Comparison of ENCODE assay signal across 8 mouse cellular contexts in the genomic region with DNA sequence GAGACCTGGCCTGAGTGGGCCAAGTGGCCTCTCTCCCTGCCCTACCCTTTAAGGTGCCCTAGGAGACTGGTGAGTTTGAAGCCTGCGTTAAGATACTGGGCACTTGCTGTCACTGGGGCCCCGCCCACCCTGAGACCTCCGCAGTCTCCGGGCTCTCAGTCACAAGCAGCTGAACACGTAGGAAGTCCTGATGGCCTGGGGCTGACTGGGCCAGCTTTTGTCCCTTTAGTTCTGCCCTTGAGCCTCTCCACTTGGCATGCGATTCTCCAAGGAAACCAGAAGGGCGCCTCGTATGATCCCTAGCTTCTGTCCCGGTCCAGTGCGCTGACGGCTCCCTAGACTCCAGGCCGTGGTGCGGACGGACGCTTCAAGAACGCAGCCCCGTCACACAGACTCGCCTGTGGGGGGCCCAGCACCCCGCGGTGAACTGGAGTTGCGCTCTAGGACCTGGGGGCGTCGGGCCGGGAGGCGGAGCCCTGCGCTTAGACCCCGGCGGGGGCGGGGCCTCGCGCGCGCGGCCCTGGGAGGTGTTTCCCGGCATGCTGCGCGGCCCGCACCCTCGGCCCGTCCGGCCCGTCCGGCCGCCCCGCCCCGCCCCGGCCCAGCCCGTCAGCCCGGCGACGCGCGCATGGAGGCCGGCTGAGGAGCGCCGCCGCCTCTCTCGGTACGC. TPM values are rescaled to one million over a fixed set of nuclear protein-coding genes. Genes with fewer than 3 reads are reported as not detected.
DNase-seq lines count a peak whose midpoint lies in the region; ATAC-seq and TF ChIP-seq lines count a peak whose summit lies in the region.

No protein-coding gene starts in this region.

- H3K4me1 ChIP-seq in forebrain, embryonic 13.5 days: peaks cover 34% of the 10 kb centered on the region
- H3K4me1 ChIP-seq in lung, adult 2 months (ENCODE audit: control insufficient read depth, insufficient read depth, low read length): peaks cover 14% of the 10 kb centered on the region; the same call in 1 of the 2 replicates
- H3K4me1 ChIP-seq in neural tube, embryonic 15.5 days: peaks cover 43% of the 10 kb centered on the region

- peak overlapping the region; percentile 76 for H3K27ac ChIP-seq in forebrain, embryonic 13.5 days
- H3K27ac ChIP-seq in neural tube, embryonic 15.5 days (replicated peaks): peak overlapping the region; percentile 85

- under 1% methylated on average over 58 of the region's 59 CpGs for WGBS in forebrain, embryonic 13.5 days
- WGBS in lung, adult 2 months: under 1% methylated on average over 59 of the region's 59 CpGs
- WGBS in neural tube, embryonic 15.5 days: 0% methylated on average over 42 of the region's 59 CpGs

- no peaks in the 10 kb centered on the region for H3K27me3 ChIP-seq in forebrain, embryonic 13.5 days
- no peaks in the 10 kb centered on the region for H3K27me3 ChIP-seq in neural tube, embryonic 15.5 days (replicated peaks)

- peak overlapping the region; percentile 74 for H3K4me3 ChIP-seq in forebrain, embryonic 13.5 days
- peak overlapping the region; percentile 98 for H3K4me3 ChIP-seq in lung, adult 2 months (replicated peaks; ENCODE audit: extremely low read depth, low read depth, low read length)
- H3K4me3 ChIP-seq in neural tube, embryonic 15.5 days (replicated peaks): peak overlapping the region; percentile 76

- peak; percentile 51 for ATAC-seq in cerebellum, adult (ENCODE audit: insufficient number of reproducible peaks, low FRiP score, low TSS enrichment)
- ATAC-seq in forebrain, embryonic 13.5 days: peak; percentile 91
- peak; percentile 94 for ATAC-seq in neural tube, embryonic 15.5 days (ENCODE audit: low FRiP score)

- H3K36me3 ChIP-seq in forebrain, embryonic 13.5 days (ENCODE audit: poor library complexity, severe bottlenecking): 0 out of 2 replicates have a peak, but pooled peaks cover 5% of the 10 kb centered on the region
- H3K36me3 ChIP-seq in neural tube, embryonic 15.5 days: peaks cover 8% of the 10 kb centered on the region; the same call in 1 of the 2 replicates

- no peak for TF ChIP-seq CTCF in lung, adult 2 months (IDR thresholded peaks at IDR 0.05; ENCODE audit: insufficient read depth, low read length)

- TF ChIP-seq POLR2A in lung, adult 2 months (IDR thresholded peaks at IDR 0.05; ENCODE audit: borderline replicate concordance, extremely low read depth, low read depth, low read length): peak; percentile 51; the same call in 1 of the 2 replicates

- peak overlapping the region; percentile 90 for H3K9ac ChIP-seq in forebrain, embryonic 13.5 days
- peak overlapping the region; percentile 90 for H3K9ac ChIP-seq in neural tube, embryonic 15.5 days (replicated peaks)

- intact Hi-C loops in heart, postnatal 10 days (cut with DNase I): loop anchor here (5.0 kb wide), 2 partner anchors 137 to 248 kb away; partner anchors contain the start of gene Ppp6r2

- H3K4me2 ChIP-seq in forebrain, embryonic 13.5 days: peak overlapping the region; percentile 91
- peak overlapping the region; percentile 65 for H3K4me2 ChIP-seq in neural tube, embryonic 15.5 days

- no peaks in the 10 kb centered on the region for H3K9me3 ChIP-seq in forebrain, embryonic 13.5 days (replicated peaks)
- H3K9me3 ChIP-seq in neural tube, embryonic 15.5 days (replicated peaks): no peaks in the 10 kb centered on the region

- peak; percentile 67 for DNase-seq in ES-CJ7 (ENCODE audit: low read depth, low spot score)
- DNase-seq in heart, postnatal 10 days: peak; percentile 92 to 93
- DNase-seq in layer of hippocampus, adult 18-20 months (ENCODE audit: low spot score in 2 of 2): peak; percentile 73 to 87
- peak; percentile 86 for DNase-seq in lung, adult 2 months
- peak; percentile 91 for DNase-seq in testis, postnatal 10 days (ENCODE audit: low spot score)

RNA-seq across cellular contexts. Expression of gene Trabd, which starts 0.7 kb away (rescaled TPM):
- polyA plus RNA-seq in forebrain, embryonic 13.5 days (2015; fragmentation: Nextera tagmentation; extraction: Ambion mirVana): 40.4 and 45.1 TPM in 2 replicates
- 10 to 100 TPM; 42.8 to 47.3 TPM for total RNA-seq in heart, postnatal 10 days (2021)
- total RNA-seq in layer of hippocampus, adult 18-20 months (2021): 10 to 100 TPM; 20.7 to 23.8 TPM
- polyA plus RNA-seq in lung, adult 2 months (2012; rRNA removed): 49.3 and 64.3 TPM in 2 replicates
- 38.2 and 44.9 TPM in 2 replicates for polyA plus RNA-seq in neural tube, embryonic 15.5 days (2015; fragmentation: Nextera tagmentation; extraction: Ambion mirVana)

RNA-seq across cellular contexts. Expression of gene Selenoo, which starts 13.3 kb away (rescaled TPM):
- polyA plus RNA-seq in forebrain, embryonic 13.5 days (2015; fragmentation: Nextera tagmentation; extraction: Ambion mirVana): 20.9 and 22.5 TPM in 2 replicates
- total RNA-seq in heart, postnatal 10 days (2021): 10 to 100 TPM; 10.5 to 13.0 TPM
- total RNA-seq in layer of hippocampus, adult 18-20 months (2021): 10 to 100 TPM; 19.3 to 21.1 TPM
- 37.1 and 42.8 TPM in 2 replicates for polyA plus RNA-seq in lung, adult 2 months (2012; rRNA removed)
- polyA plus RNA-seq in neural tube, embryonic 15.5 days (2015; fragmentation: Nextera tagmentation; extraction: Ambion mirVana): 16.9 and 19.7 TPM in 2 replicates

RNA-seq across cellular contexts. Expression of gene Panx2, which starts 16.1 kb away (rescaled TPM):
- 2.3 and 2.4 TPM in 2 replicates for polyA plus RNA-seq in forebrain, embryonic 13.5 days (2015; fragmentation: Nextera tagmentation; extraction: Ambion mirVana)
- total RNA-seq in heart, postnatal 10 days (2021): 1 to 10 TPM; 1.1 to 1.2 TPM
- total RNA-seq in layer of hippocampus, adult 18-20 months (2021): 100 to 1,000 TPM; 154 to 158 TPM
- 0.28 and 0.36 TPM in 2 replicates for polyA plus RNA-seq in lung, adult 2 months (2012; rRNA removed)
- 8.7 and 10.1 TPM in 2 replicates for polyA plus RNA-seq in neural tube, embryonic 15.5 days (2015; fragmentation: Nextera tagmentation; extraction: Ambion mirVana)

RNA-seq across cellular contexts. Expression of gene Tubgcp6, which starts 47.3 kb away (rescaled TPM):
- polyA plus RNA-seq in forebrain, embryonic 13.5 days (2015; fragmentation: Nextera tagmentation; extraction: Ambion mirVana): 16.8 and 19.8 TPM in 2 replicates
- total RNA-seq in heart, postnatal 10 days (2021): 10 to 100 TPM; 13.7 to 13.9 TPM
- 10 to 100 TPM; 29.5 to 30.4 TPM for total RNA-seq in layer of hippocampus, adult 18-20 months (2021)
- 27.1 and 30.3 TPM in 2 replicates for polyA plus RNA-seq in lung, adult 2 months (2012; rRNA removed)
- polyA plus RNA-seq in neural tube, embryonic 15.5 days (2015; fragmentation: Nextera tagmentation; extraction: Ambion mirVana): 14.4 and 14.8 TPM in 2 replicates

RNA-seq across cellular contexts. Expression of gene Hdac10, which starts 52.9 kb away (rescaled TPM):
- 22.3 and 25.4 TPM in 2 replicates for polyA plus RNA-seq in forebrain, embryonic 13.5 days (2015; fragmentation: Nextera tagmentation; extraction: Ambion mirVana)
- total RNA-seq in heart, postnatal 10 days (2021): 1 to 10 TPM; 8.3 to 9.1 TPM
- 10 to 100 TPM; 12.4 to 12.5 TPM for total RNA-seq in layer of hippocampus, adult 18-20 months (2021)
- polyA plus RNA-seq in lung, adult 2 months (2012; rRNA removed): 39.8 and 46.9 TPM in 2 replicates
- polyA plus RNA-seq in neural tube, embryonic 15.5 days (2015; fragmentation: Nextera tagmentation; extraction: Ambion mirVana): 25.1 and 31.9 TPM in 2 replicates

Comparison
In these comparisons a context has a peak if more than half of its experiments do, and no peak if none do; other contexts are left out.
1. Peak in every context shown above with its lines: DNase-seq, ATAC-seq, H3K4me3 ChIP-seq and H3K27ac ChIP-seq.